Mouse (Mus musculus): ENCODE measurements at regions not wholly inside any gene's neighbourhood (a gene's known extent, or its start where the extent isn't known, plus 50 kb on each side); places are given as distances from the start of the nearest gene placed in this dataset.

- no peak for TF ChIP-seq CTCF (conservative IDR thresholded peaks at IDR 0.05; ENCODE audit: low read length)
- TF ChIP-seq NANOG (IDR thresholded peaks at IDR 0.05; ENCODE audit: borderline replicate concordance, low read length), result no peak
- no peak for TF ChIP-seq POU5F1 (IDR thresholded peaks at IDR 0.05; ENCODE audit: borderline replicate concordance, low read length)
These were observed 235.3 kb upstream of the A1bg start for GRCm38 (mm10) chr15:61158041-61158545.
